Mouse (Mus musculus) ovary, postnatal 36 days (tissue): ENCODE measurements around the gene Pla2g4e.

ENCODE experiments used
- DNase-seq: peaks from one replicate; pipeline ENCODE4 v3.0.0; 2022; ENCODE audit warnings: low spot score, mixed read lengths

Gene Pla2g4e

GRCm38 (mm10) chr2:120154361-120154894 is 90.7 kb downstream of the Pla2g4e start, which contains the start of gene Ehd4:
TSS of gene Ehd4 (minus strand) at chr2:120154606.
- peak; percentile 98 for DNase-seq

DNA sequence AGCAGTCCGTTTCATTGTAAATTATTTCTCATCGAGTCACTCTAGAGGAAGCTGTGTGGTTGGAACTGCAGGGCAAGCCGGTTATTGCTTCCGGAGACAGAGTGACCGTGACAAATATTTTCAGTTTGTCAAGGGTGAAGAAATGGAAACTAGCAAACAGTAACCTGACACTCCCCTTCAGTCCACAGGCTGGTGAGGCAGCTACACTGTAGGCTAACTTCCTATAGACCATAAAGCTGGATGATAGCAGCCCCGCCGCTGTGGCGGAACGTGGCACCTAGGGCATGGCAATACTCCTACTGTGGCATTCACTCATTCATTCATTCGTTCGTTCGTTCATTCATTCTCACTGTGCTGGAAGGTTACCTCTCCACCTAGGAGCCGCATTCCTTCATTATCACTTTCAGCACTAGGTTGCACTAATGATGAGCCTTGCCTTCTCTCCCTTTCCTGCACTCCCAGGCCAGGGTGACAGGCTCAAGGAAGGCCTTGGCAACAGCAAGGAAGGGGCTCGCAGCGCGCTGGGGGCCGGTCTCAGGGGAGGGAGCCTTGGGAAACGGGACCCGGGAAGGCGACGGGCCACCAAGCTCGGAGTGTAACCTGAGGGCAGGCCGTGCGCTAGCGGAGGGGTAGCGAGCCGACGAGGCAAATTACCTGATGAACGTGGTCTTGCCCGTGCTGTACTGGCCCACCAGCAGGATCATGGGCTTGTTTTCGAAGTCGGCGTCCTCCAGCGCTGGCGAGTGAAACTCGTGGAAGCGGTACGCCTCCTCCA is 91.4 kb downstream of the Pla2g4e start:
- DNase-seq: no peak

- DNase-seq: no peak
Observed at GRCm38 (mm10) chr2:120150571-120150970, 94.6 kb downstream of the Pla2g4e start.

GRCm38 (mm10) chr2:120149634-120150033 is 95.5 kb downstream of the Pla2g4e start:
- DNase-seq: no peak

GRCm38 (mm10) chr2:120147999-120148398 is 97.1 kb downstream of the Pla2g4e start:
- DNase-seq: no peak

DNA sequence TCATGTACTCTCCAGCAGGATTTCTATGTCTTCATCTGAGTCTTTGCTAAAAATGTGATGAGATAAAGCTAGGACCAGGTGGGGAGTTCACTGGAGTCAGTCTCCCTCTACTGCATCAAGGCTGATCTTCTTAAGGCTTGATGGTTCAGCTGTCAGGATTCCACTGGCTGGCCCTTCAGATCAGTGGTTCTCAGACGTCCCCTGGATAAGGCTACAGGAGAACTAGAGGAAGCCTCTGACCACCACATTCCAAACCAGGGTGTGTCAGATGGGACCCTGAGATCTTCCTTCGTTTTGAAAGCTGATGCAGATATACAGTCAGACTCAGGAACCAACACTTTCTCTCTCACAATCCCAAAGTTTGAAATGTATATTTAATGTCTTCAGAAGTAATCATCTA is 97.8 kb downstream of the Pla2g4e start:
- DNase-seq: no peak

DNA sequence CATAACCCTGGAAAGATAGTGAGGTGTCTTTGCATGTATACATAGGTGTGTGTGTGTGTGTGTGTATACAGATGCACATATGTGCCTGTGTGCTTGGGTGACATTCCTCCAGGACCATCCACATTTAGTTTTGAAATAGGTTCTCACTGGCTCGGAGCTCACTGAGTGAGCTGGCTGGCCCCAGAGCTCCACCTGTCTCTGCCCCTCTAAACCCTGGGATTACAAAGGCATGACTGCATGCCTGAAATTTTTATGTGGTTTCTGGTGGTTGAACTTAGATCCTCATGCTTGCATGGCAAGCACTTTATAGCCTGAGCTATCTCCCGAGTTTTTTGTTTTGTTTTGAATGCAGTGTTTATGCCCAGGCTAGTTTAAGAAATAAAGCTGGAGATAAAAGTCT is 98.6 kb downstream of the Pla2g4e start:
- DNase-seq: no peak

GRCm38 (mm10) chr2:120144390-120144789 is 100.7 kb downstream of the Pla2g4e start:
- no peak for DNase-seq

- DNase-seq: no peak
Observed at GRCm38 (mm10) chr2:120142336-120142735, 102.8 kb downstream of the Pla2g4e start.

GRCm38 (mm10) chr2:120141671-120142070 is 103.5 kb downstream of the Pla2g4e start:
- no peak for DNase-seq

GRCm38 (mm10) chr2:120140326-120140725 is 104.8 kb downstream of the Pla2g4e start:
- no peak for DNase-seq

DNA sequence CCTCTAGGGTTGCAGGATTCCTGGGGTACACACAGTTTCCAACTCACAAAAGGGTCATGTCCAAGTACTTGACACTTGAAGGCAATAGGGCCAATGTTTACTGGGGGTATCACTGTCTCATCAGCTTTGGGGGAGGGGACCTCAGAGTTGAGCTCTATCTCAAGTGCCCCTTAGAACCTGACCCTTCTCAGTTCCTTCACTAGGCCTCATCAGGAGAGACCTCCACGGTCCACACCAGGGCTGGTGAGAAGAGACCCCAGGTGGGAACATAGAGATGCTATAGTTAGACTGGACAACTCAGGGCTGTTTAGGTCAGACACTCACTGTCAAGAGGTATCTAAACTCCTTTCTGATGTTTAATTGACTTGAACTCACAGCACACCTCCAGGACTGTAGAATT is 106.0 kb downstream of the Pla2g4e start:
- DNase-seq: no peak

- DNase-seq: no peak
Observed at GRCm38 (mm10) chr2:120137281-120137680, 107.9 kb downstream of the Pla2g4e start.

- DNase-seq: no peak
Observed at GRCm38 (mm10) chr2:120134453-120135075, 110.6 kb downstream of the Pla2g4e start.

DNA sequence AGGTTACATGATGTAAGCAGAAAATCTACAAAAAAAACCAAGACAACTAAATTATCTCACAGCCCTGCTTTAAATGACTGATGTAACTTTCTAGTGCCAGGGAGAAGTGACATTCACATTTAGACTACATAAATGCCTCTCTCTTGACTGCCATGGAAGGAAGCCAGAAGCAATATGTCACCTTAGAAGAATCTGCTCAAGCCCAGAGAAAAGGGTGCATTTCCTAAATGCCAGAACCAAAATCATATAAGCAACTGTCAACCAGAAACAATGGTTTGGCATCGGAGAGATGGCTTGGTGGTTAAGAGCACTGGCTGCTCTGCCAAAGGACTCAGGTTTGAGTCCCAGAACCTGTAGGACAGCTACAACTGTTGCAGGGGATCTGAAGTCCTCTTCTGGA is 113.3 kb downstream of the Pla2g4e start:
- DNase-seq: no peak

- DNase-seq: no peak
Observed at GRCm38 (mm10) chr2:120129252-120129908, 115.8 kb downstream of the Pla2g4e start.

DNA sequence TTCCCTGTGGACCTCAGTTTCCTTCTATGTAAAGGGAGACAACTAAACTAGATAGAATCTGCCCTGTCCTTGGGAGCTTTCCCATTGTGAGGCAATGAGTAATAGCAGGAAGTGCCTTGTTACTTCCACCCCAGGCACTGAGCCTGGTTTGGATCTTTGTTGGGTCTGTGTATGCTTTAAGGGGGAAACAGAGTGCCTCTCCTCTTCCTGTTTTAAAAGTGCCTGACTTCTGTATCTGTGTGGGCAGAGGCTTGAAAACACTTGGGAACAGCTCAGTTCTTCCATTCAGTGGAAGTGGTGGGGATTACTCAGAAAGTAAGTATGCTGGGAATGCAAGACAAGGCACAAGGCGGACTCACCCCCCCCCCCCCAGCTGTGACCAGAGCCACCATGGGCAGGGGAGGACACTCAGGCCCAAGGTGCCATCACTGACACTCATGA is 116.5 kb downstream of the Pla2g4e start:
- DNase-seq: no peak

- DNase-seq: no peak
Observed at GRCm38 (mm10) chr2:120128011-120128410, 117.1 kb downstream of the Pla2g4e start.

DNA sequence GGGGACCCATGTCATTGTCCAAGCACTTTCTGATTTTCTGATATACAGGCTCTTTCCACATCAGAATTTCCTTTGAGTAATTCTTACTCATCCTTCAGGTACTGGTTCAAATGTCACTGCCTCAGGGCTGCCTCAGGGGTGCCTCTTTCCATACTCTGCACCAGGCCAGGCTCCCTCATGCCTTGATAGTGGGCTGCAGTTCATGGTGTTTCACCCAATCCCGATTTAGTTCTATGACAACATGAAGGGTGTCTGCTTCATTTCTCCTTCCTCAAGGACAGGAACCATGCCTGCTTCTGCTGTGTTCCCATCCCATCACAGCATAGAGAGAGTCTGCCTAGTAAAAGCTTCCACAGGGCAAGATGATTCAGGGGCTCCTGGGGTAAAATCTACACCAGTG is 118.2 kb downstream of the Pla2g4e start:
- DNase-seq: no peak

- DNase-seq: no peak
Observed at GRCm38 (mm10) chr2:120126408-120126807, 118.7 kb downstream of the Pla2g4e start.

GRCm38 (mm10) chr2:120125461-120125860 is 119.7 kb downstream of the Pla2g4e start:
- no peak for DNase-seq

- DNase-seq: no peak
Observed at GRCm38 (mm10) chr2:120124946-120125345, 120.2 kb downstream of the Pla2g4e start.

GRCm38 (mm10) chr2:120124096-120124495 is 121.0 kb downstream of the Pla2g4e start:
- no peak for DNase-seq
